In genomic region chrX:170675923-170676605, GRCm38 (mm10) we compare ENCODE assay signal across 12 mouse cellular contexts. TPM values are rescaled to one million over a fixed set of nuclear protein-coding genes. Genes with fewer than 3 reads are reported as not detected.
A peak's percentile ranks its signal among the peaks of the same experiment; 100 is the strongest.
DNase-seq lines count a peak whose midpoint lies in the region; ATAC-seq and TF ChIP-seq lines count a peak whose summit lies in the region.
"Had no signal": no experiment of that assay in that cellular context is flagged by ENCODE, and none has a peak within 500 bp of the region (broad histone marks: within the 10 kb centered on the region; RNA-seq: fewer than 3 reads in every experiment).

No protein-coding gene starts in this region.

- H3K27me3 ChIP-seq in forebrain, embryonic 12.5 days: no peaks in the 10 kb centered on the region
- H3K27me3 ChIP-seq in forebrain, embryonic 16.5 days (replicated peaks; ENCODE audit: control insufficient read depth, insufficient read depth, low read length): no peaks in the 10 kb centered on the region
- H3K27me3 ChIP-seq in limb, embryonic 14.5 days (ENCODE audit: control insufficient read depth, insufficient read depth, low read length): no peaks in the 10 kb centered on the region

- H3K9me3 ChIP-seq in forebrain, embryonic 12.5 days: peaks cover 52% of the 10 kb centered on the region
- peaks cover 47% of the 10 kb centered on the region for H3K9me3 ChIP-seq in forebrain, embryonic 16.5 days (ENCODE audit: control insufficient read depth, low read length)
- H3K9me3 ChIP-seq in limb, embryonic 14.5 days (ENCODE audit: control insufficient read depth, low read length): peaks cover 46% of the 10 kb centered on the region

- no peaks in the 10 kb centered on the region for H3K4me1 ChIP-seq in forebrain, embryonic 12.5 days
- H3K4me1 ChIP-seq in forebrain, embryonic 16.5 days (replicated peaks; ENCODE audit: control insufficient read depth, insufficient read depth, low read length): no peaks in the 10 kb centered on the region
- no peaks in the 10 kb centered on the region for H3K4me1 ChIP-seq in limb, embryonic 14.5 days (ENCODE audit: control insufficient read depth, insufficient read depth, low read length)

- peaks cover 44% of the 10 kb centered on the region for H3K36me3 ChIP-seq in forebrain, embryonic 12.5 days (replicated peaks)
- H3K36me3 ChIP-seq in forebrain, embryonic 16.5 days (ENCODE audit: control insufficient read depth, insufficient read depth): peaks cover 9% of the 10 kb centered on the region
- H3K36me3 ChIP-seq in limb, embryonic 14.5 days (ENCODE audit: control insufficient read depth, insufficient read depth, low read length): peaks cover 7% of the 10 kb centered on the region; the same call in 1 of the 2 replicates

- peak; percentile 3 for DNase-seq in right cerebral cortex, postnatal 4 days
- DNase-seq in right cerebral cortex, postnatal 25 days: no peak
- DNase-seq in limb, embryonic 14.5 days (ENCODE audit: low spot score): no peak
- DNase-seq in frontal cortex, postnatal 14 days (ENCODE audit: low spot score in 2 of 2): no peak
- no peak for DNase-seq in left cerebral cortex, postnatal 36 days (ENCODE audit: low spot score in 2 of 2)
- no peak for DNase-seq in right cerebral cortex, postnatal 10 days (ENCODE audit: low spot score in 2 of 2)
- DNase-seq: cerebellum, adult 11 months had no signal

- peak; percentile 42; the same call in 1 of the 2 replicates for ATAC-seq in forebrain, embryonic 12.5 days (ENCODE audit: low FRiP score)
- ATAC-seq in forebrain, embryonic 16.5 days: no peak
- ATAC-seq in limb, embryonic 14.5 days (ENCODE audit: low FRiP score, low read depth): peak; percentile 48

- TF ChIP-seq POLR2A in limb, embryonic 14.5 days (IDR thresholded peaks at IDR 0.05; ENCODE audit: borderline replicate concordance, extremely low read depth, insufficient read depth, insufficient read length): no peak

- intact Hi-C loops in left cerebral cortex, postnatal 36 days (cut with DNase I): no loop called here

- no peak overlapping the region for H3K27ac ChIP-seq in forebrain, embryonic 12.5 days
- H3K27ac ChIP-seq in forebrain, embryonic 16.5 days (ENCODE audit: low read length): no peak overlapping the region
- no peak overlapping the region for H3K27ac ChIP-seq in limb, embryonic 14.5 days (replicated peaks; ENCODE audit: low read depth, low read length)
- H3K27ac ChIP-seq: left cerebral cortex, adult 2 months had no signal

- WGBS in forebrain, embryonic 12.5 days: 98% methylated on average over 33 of the region's 39 CpGs
- 97% methylated on average over 30 of the region's 39 CpGs for WGBS in forebrain, embryonic 16.5 days
- WGBS in limb, embryonic 14.5 days: 96% methylated on average over 27 of the region's 39 CpGs

- H3K9ac ChIP-seq in forebrain, embryonic 12.5 days: no peak overlapping the region
- no peak overlapping the region for H3K9ac ChIP-seq in forebrain, embryonic 16.5 days (replicated peaks; ENCODE audit: low read depth, low read length)
- H3K9ac ChIP-seq in limb, embryonic 14.5 days (ENCODE audit: low read depth, low read length, severe bottlenecking): no peak overlapping the region

- no peak overlapping the region for H3K4me2 ChIP-seq in forebrain, embryonic 12.5 days
- no peak overlapping the region for H3K4me2 ChIP-seq in forebrain, embryonic 16.5 days (ENCODE audit: low read length)
- no peak overlapping the region for H3K4me2 ChIP-seq in limb, embryonic 14.5 days (replicated peaks; ENCODE audit: low read depth, low read length, severe bottlenecking)

- H3K4me3 ChIP-seq in forebrain, embryonic 12.5 days (replicated peaks): no peak overlapping the region
- no peak overlapping the region for H3K4me3 ChIP-seq in forebrain, embryonic 16.5 days (replicated peaks; ENCODE audit: low read length)
- no peak overlapping the region for H3K4me3 ChIP-seq in limb, embryonic 14.5 days (replicated peaks; ENCODE audit: low read length)
- H3K4me3 ChIP-seq: left cerebral cortex, adult 2 months had no signal

RNA-seq across cellular contexts. Expression of gene Asmt, which starts 3.6 kb away (rescaled TPM):
- polyA plus RNA-seq in forebrain, embryonic 12.5 days (2016; fragmentation: Nextera tagmentation; extraction: Ambion mirVana): not detected in 2 replicates
- polyA plus RNA-seq in forebrain, embryonic 16.5 days (2015; fragmentation: Nextera tagmentation; extraction: Ambion mirVana): not detected in 2 replicates
- 0.05 and 0.06 TPM in 2 replicates for polyA plus RNA-seq in limb, embryonic 14.5 days (2012; rRNA removed)
- not detected in 2 replicates for polyA plus RNA-seq in limb, embryonic 14.5 days (2014; fragmentation: Nextera tagmentation; extraction: Ambion mirVana)
- not detected for total RNA-seq in left cerebral cortex, postnatal 36 days (2021)
- total RNA-seq: gastrocnemius, adult 18-20 months; left cerebral cortex, adult 2 months; MEL had no signal
